Mouse (Mus musculus): ENCODE measurements at regions not wholly inside any gene's neighbourhood (a gene's known extent, or its start where the extent isn't known, plus 50 kb on each side); places are given as distances from the start of the nearest gene placed in this dataset.

- Histone ChIP-seq H3K36me3 (ENCODE audit: control insufficient read depth, insufficient read depth, low read length, poor library complexity, severe bottlenecking) (no peaks in the 10 kb centered on the region), H3K27me3 (ENCODE audit: control insufficient read depth, insufficient read depth, low read length, poor library complexity, severe bottlenecking) (no peaks in the 10 kb centered on the region)
- DNase-seq (ENCODE audit: low read depth, low spot score) = no peak
Observed at GRCm38 (mm10) chr12:56193524-56193923, 152.2 kb downstream of the Mbip start.

GRCm38 (mm10) chr12:56189562-56189961, 156.1 kb downstream of the Mbip start:
- no peaks in the 10 kb centered on the region; the same call in 1 of the 2 replicates for H3K27me3 ChIP-seq (ENCODE audit: control insufficient read depth, insufficient read depth, low read length, poor library complexity, severe bottlenecking)
- H3K36me3 ChIP-seq (ENCODE audit: control insufficient read depth, insufficient read depth, low read length, poor library complexity, severe bottlenecking) = no peaks in the 10 kb centered on the region
- DNase-seq (ENCODE audit: low read depth, low spot score) = no peak

DNA sequence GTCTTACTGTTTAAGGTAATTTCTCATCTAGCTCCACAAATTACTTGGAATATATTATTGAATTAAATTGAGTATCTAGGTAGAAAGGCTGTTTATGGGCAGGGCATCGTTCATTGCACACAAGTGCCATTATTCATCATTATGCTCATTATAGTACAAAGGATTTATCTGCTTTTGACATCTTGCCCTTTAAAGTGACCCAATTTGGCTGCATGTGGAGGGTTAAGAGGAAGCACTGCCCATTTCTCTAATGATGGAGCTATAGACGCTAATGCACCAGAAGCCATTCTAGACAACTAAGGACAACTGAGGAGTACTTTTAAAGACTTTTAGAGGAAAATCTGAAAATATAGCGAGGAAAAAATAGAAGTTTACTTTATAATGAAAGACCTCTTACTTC, 185.0 kb downstream of the Mbip start:
- Histone ChIP-seq H3K27me3 (ENCODE audit: control insufficient read depth, insufficient read depth, low read length, poor library complexity, severe bottlenecking) (no peaks in the 10 kb centered on the region), H3K36me3 (ENCODE audit: control insufficient read depth, insufficient read depth, low read length, poor library complexity, severe bottlenecking) (no peaks in the 10 kb centered on the region)
- no peak for DNase-seq (ENCODE audit: low read depth, low spot score)

DNA sequence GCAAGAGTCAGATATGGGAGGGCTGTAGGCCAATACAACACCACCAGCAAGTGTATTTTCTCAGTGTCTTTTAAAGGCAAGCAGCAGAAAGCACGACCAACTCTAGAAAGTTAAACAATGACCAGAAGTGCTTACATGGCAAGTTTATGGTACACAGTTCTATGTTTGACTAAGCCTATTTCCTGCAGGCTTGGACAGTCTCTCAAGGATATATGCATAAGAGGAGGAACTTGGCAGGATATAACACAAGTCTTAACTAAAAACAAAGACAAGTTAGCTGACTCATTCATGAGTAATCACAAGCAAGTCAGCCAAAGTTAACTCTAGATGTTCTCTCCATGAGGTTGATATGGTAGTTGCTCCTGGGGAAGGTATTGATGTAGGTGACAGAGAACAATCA, 201.3 kb downstream of the Mbip start:
- no peak for DNase-seq (ENCODE audit: low read depth, low spot score)
- no peaks in the 10 kb centered on the region for H3K27me3 ChIP-seq (ENCODE audit: control insufficient read depth, insufficient read depth, low read length, poor library complexity, severe bottlenecking)
- no peaks in the 10 kb centered on the region for H3K36me3 ChIP-seq (ENCODE audit: control insufficient read depth, insufficient read depth, low read length, poor library complexity, severe bottlenecking)

GRCm38 (mm10) chr12:56143789-56144188, 201.9 kb downstream of the Mbip start:
- no peak for DNase-seq (ENCODE audit: low read depth, low spot score)
- H3K27me3 ChIP-seq (ENCODE audit: control insufficient read depth, insufficient read depth, low read length, poor library complexity, severe bottlenecking) = no peaks in the 10 kb centered on the region
- no peaks in the 10 kb centered on the region for H3K36me3 ChIP-seq (ENCODE audit: control insufficient read depth, insufficient read depth, low read length, poor library complexity, severe bottlenecking)

DNA sequence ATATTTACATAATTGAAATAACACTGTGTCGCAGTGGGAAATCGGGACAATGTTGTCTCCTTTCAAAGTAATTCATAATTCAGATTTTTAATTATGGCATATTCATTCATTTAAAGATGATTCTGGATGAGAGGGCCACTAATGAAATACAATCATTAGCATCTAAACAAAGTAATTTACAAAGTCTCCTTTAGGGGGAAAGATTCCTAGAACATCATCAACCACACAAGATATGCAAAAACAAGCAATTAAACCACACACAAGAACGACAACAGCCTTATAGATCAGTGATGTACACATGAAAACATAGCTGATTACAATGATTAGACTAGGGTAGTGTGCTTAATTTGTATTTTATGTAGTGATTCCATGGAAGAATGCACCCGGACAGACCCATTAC, 231.2 kb downstream of the Mbip start:
- Histone ChIP-seq H3K36me3 (ENCODE audit: control insufficient read depth, insufficient read depth, low read length, poor library complexity, severe bottlenecking) (no peaks in the 10 kb centered on the region), H3K27me3 (ENCODE audit: control insufficient read depth, insufficient read depth, low read length, poor library complexity, severe bottlenecking) (no peaks in the 10 kb centered on the region)
- no peak for DNase-seq (ENCODE audit: low read depth, low spot score)

- Histone ChIP-seq H3K27me3 (ENCODE audit: control insufficient read depth, insufficient read depth, low read length, poor library complexity, severe bottlenecking) (no peaks in the 10 kb centered on the region), H3K36me3 (ENCODE audit: control insufficient read depth, insufficient read depth, low read length, poor library complexity, severe bottlenecking) (no peaks in the 10 kb centered on the region)
- no peak for DNase-seq (ENCODE audit: low read depth, low spot score)
Observed at GRCm38 (mm10) chr12:56081406-56081805, 245.3 kb downstream of the Brms1l start.

- no peaks in the 10 kb centered on the region for H3K27me3 ChIP-seq (ENCODE audit: control insufficient read depth, insufficient read depth, low read length, poor library complexity, severe bottlenecking)
- no peak for DNase-seq (ENCODE audit: low read depth, low spot score)
- no peaks in the 10 kb centered on the region for H3K36me3 ChIP-seq (ENCODE audit: control insufficient read depth, insufficient read depth, low read length, poor library complexity, severe bottlenecking)
Observed at GRCm38 (mm10) chr12:56064183-56064582, 228.1 kb downstream of the Brms1l start.

- no peaks in the 10 kb centered on the region for H3K27me3 ChIP-seq (ENCODE audit: control insufficient read depth, insufficient read depth, low read length, poor library complexity, severe bottlenecking)
- H3K36me3 ChIP-seq (ENCODE audit: control insufficient read depth, insufficient read depth, low read length, poor library complexity, severe bottlenecking) = no peaks in the 10 kb centered on the region
- DNase-seq (ENCODE audit: low read depth, low spot score) = no peak
Observed at GRCm38 (mm10) chr12:56058876-56059275, 222.8 kb downstream of the Brms1l start.

DNA sequence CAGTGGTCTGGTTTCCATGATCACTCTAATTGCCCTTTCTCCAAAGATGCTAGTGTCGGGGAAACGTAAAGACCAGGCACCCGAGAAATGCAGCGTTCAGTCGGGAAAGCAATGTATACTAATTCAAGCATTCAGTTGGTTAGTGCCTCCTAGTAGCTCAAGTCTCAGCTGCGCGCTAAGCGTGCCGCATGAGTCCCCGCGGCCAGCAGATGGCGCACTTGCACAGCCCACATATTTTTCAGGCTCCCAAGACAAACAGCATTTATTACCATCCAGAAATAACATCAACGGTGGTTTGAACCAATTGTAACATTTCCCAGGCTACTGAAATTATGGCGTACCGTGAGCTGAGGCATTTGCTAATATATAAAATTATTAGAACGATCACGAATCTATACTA, 222.3 kb downstream of the Brms1l start:
- no peaks in the 10 kb centered on the region for H3K27me3 ChIP-seq (ENCODE audit: control insufficient read depth, insufficient read depth, low read length, poor library complexity, severe bottlenecking)
- peak; percentile 57 for DNase-seq (ENCODE audit: low read depth, low spot score)

GRCm38 (mm10) chr12:56055382-56055781, 219.3 kb downstream of the Brms1l start:
- H3K27me3 ChIP-seq (ENCODE audit: control insufficient read depth, insufficient read depth, low read length, poor library complexity, severe bottlenecking) = no peaks in the 10 kb centered on the region
- no peak for DNase-seq (ENCODE audit: low read depth, low spot score)
- no peaks in the 10 kb centered on the region for H3K36me3 ChIP-seq (ENCODE audit: control insufficient read depth, insufficient read depth, low read length, poor library complexity, severe bottlenecking)

More for the DNA sequence above, 222.3 kb downstream of the Brms1l start:
- no peaks in the 10 kb centered on the region for H3K36me3 ChIP-seq (ENCODE audit: control insufficient read depth, insufficient read depth, low read length, poor library complexity, severe bottlenecking)

DNA sequence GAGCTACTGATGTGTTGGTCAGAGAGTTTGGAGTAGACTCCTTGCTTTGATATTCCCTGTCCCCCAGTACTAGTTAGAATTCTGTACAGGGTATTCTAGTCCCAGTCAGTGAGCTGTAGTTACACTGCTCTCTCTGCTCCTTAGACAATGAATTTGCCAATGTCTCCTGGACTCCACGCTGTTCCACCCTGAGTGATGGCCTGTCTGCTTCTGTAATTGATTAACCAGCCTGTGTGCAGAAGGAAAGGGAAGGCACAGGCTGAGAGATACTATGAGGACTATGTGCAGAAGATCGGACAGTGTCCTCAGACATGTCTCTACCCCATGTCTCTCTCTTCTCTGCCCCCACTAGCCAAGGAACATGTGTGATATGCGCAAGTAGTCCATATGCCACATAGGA, 209.9 kb downstream of the Brms1l start:
- DNase-seq (ENCODE audit: low read depth, low spot score) = no peak
- Histone ChIP-seq H3K36me3 (ENCODE audit: control insufficient read depth, insufficient read depth, low read length, poor library complexity, severe bottlenecking) (no peaks in the 10 kb centered on the region), H3K27me3 (ENCODE audit: control insufficient read depth, insufficient read depth, low read length, poor library complexity, severe bottlenecking) (no peaks in the 10 kb centered on the region)

DNA sequence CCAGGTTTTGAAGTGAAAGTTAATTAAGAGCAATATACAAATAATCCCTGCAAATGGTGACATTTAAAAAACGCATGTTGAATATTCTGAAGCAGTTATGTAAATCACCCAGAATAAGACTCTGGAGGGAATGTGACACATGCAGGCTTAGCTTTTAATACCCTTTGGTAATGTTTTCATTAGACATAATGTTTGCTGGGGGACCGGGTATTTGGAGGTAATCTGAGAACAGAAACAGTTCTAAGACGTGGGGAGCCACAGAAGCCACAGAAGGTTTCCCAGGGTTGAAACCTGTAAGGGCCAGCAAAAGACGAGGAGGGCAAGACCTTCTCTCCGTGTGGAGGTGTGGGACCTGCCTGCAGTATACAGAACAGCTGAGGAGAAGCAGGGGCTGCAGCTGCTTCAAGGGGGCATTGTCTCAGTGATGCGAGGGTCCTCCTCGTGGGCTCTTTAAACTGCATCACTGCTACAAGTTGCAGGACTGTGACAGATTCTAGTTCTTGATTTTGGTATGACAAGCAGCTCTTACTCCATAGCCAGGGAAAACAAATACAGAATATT, 184.9 kb downstream of the Brms1l start:
- Histone ChIP-seq H3K36me3 (ENCODE audit: control insufficient read depth, insufficient read depth, low read length, poor library complexity, severe bottlenecking) (no peaks in the 10 kb centered on the region), H3K27me3 (ENCODE audit: control insufficient read depth, insufficient read depth, low read length, poor library complexity, severe bottlenecking) (no peaks in the 10 kb centered on the region)
- no peak for DNase-seq (ENCODE audit: low read depth, low spot score)

- Histone ChIP-seq H3K27me3 (ENCODE audit: control insufficient read depth, insufficient read depth, low read length, poor library complexity, severe bottlenecking) (no peaks in the 10 kb centered on the region), H3K36me3 (ENCODE audit: control insufficient read depth, insufficient read depth, low read length, poor library complexity, severe bottlenecking) (no peaks in the 10 kb centered on the region)
- no peak for DNase-seq (ENCODE audit: low read depth, low spot score)
Observed at GRCm38 (mm10) chr12:56020547-56020946, 184.4 kb downstream of the Brms1l start.

DNA sequence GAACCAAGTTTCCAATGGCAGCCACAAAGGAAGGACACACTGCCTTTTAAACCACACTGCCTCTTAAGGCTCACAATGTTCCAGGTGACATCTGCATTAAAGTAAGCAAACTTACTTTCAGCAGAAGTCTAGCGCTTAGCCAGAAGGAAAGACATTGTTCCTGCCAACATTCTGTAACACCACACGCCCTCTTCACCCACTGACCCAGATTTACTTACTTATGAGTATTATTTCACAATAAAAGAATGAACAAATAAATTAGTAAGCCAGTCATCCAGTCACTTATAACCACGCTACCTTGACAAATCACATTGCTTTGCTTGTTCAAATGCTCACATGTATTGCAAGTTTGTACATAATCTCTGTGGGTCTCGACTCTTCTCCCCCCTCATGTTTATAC, 173.9 kb downstream of the Brms1l start:
- DNase-seq (ENCODE audit: low read depth, low spot score) = no peak
- Histone ChIP-seq H3K27me3 (ENCODE audit: control insufficient read depth, insufficient read depth, low read length, poor library complexity, severe bottlenecking) (no peaks in the 10 kb centered on the region), H3K36me3 (ENCODE audit: control insufficient read depth, insufficient read depth, low read length, poor library complexity, severe bottlenecking) (no peaks in the 10 kb centered on the region)

DNA sequence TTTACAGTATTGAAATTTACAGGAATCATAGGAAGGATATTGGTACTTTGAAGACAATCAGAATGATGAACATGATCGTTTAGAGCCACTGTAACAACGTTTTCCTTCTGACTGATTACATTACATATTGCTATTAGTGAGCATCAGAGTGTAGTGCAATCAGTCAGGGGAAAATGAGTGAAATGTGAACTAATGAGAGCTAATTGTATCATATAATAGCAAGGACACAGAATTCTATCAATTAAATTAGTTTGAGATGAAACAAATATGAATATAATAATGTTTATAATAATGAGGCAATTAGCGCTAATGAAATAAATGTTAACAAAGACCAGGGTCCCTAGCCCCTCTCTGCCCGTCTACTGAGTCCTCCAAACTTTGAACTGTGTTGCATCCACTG, 169.7 kb downstream of the Brms1l start:
- no peaks in the 10 kb centered on the region for H3K36me3 ChIP-seq (ENCODE audit: control insufficient read depth, insufficient read depth, low read length, poor library complexity, severe bottlenecking)
- no peaks in the 10 kb centered on the region for H3K27me3 ChIP-seq (ENCODE audit: control insufficient read depth, insufficient read depth, low read length, poor library complexity, severe bottlenecking)
- DNase-seq (ENCODE audit: low read depth, low spot score) = no peak
